Mouse (Mus musculus) heart, adult 2 months (tissue): Measurements from ENCODE around the gene Spata13.

ENCODE experiments used
- CTCF ChIP-seq: fragments of 200-600 bp; IDR thresholded peaks from 2 replicates; pipeline ENCODE4 v1.8.1; 2022; ENCODE audit warnings: antibody characterized with exemption, mild to moderate bottlenecking, moderate library complexity
- EP300 ChIP-seq: fragments of 200-500 bp; IDR thresholded peaks from 2 replicates; pipeline ENCODE4 v1.6.1; 2011; ENCODE audit warnings: low read depth, low read length, control low read depth; ENCODE audit not compliant: insufficient read depth

DNA sequence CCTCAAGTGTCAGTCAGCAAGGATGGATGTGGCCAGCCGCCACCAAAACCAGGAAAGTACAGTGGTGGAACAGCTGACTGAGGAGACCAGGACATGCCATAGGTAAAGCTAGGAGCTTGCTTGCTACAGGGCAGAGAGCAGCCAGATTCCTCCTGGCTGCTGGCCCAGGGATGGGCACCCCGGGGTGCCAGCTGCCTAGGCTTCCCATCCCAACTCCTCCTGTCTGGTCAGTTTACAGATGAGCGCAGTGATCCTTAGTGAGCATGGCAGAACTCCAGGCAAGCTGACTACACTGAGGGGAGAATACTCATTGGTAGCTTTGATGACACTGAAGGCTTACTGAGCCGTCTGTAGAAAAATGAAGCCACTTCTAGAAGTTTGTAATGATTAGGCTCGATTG lies 101.4 kb downstream of the Spata13 start:
- TF ChIP-seq CTCF, result no peak
- TF ChIP-seq EP300, result no peak
